Mouse (Mus musculus) bone marrow macrophage, adult 2 months (primary cell): ENCODE data around the gene Gpr142.

ENCODE experiments used
- CTCF ChIP-seq: IDR thresholded peaks from 2 replicates; pipeline ENCODE4 v1.5.1; 2012; ENCODE audit warnings: low read depth, mild to moderate bottlenecking, low read length, moderate library complexity
- POLR2A ChIP-seq: IDR thresholded peaks from 2 replicates; pipeline ENCODE4 v1.6.1; 2012; ENCODE audit warnings: mild to moderate bottlenecking, low read depth, low read length, borderline replicate concordance

DNA sequence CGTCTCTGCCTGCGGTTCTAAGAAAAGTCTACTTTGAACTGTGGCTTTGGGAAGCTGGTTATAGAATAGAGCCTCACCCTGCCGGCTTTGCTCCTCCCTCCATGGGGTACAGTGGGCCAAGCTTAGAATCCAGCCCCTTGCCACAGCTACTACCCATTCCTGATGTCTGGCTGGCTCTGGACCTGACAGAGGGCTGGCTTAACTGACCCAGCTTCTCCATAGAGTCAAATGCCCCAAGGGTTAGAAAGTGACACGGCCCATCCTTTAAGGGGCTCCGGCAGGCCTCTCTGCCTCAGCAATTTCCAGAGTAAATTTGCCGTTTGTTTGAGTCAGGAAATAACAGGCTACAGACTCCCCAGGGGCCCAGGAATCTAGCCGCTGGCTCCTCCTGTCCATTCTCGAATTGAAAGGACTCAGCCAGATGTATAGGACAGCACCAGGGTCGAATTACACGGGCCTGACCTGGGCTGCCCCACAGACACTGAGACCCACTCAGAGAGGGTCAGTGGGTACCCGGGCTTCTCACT lies 24.5 kb downstream of the Gpr142 start:
- TF ChIP-seq POLR2A (no peak), CTCF (no peak)
